Mouse (Mus musculus) myocyte (in vitro differentiated cells): ENCODE data around the gene Iqcn.

Source experiments
- E2F4 ChIP-seq: IDR thresholded peaks from one replicate; pipeline ENCODE4 v1.6.1; 2011; ENCODE audit warnings: mild to moderate bottlenecking, control low read depth, moderate library complexity; ENCODE audit not compliant: insufficient read depth
- MAX ChIP-seq: IDR thresholded peaks from one replicate; pipeline ENCODE4 v1.6.1; 2011; ENCODE audit warnings: low read depth, mild to moderate bottlenecking, control low read depth
- MYOD1 ChIP-seq, 3 experiments: IDR thresholded peaks; one replicate each; pipeline ENCODE4 v1.6.1; 2011; ENCODE audit warnings: control low read depth in 2 of 3, low read depth in 2 of 3, mild to moderate bottlenecking in 2 of 3, moderate library complexity in 1 of 3; ENCODE audit not compliant: insufficient read length in 2 of 3, control insufficient read depth in 1 of 3
- POLR2A ChIP-seq: IDR thresholded peaks from one replicate; pipeline ENCODE4 v1.6.1; 2011; ENCODE audit warnings: low read depth, mild to moderate bottlenecking, control low read depth, moderate library complexity; ENCODE audit not compliant: insufficient read length
- POLR2AphosphoS2 ChIP-seq: IDR thresholded peaks from one replicate; pipeline ENCODE4 v1.6.1; 2011; ENCODE audit warnings: low read depth, control low read depth; ENCODE audit not compliant: insufficient read length
- REST ChIP-seq: IDR thresholded peaks from one replicate; pipeline ENCODE4 v1.6.1; 2011; ENCODE audit warnings: mild to moderate bottlenecking, control low read depth, moderate library complexity; ENCODE audit not compliant: insufficient read depth, insufficient read length
- SRF ChIP-seq: IDR thresholded peaks from one replicate; pipeline ENCODE4 v1.6.1; 2011; ENCODE audit warnings: low read depth; ENCODE audit not compliant: control insufficient read depth, insufficient read length
- TCF12 ChIP-seq: IDR thresholded peaks from one replicate; pipeline ENCODE4 v1.6.1; 2011; ENCODE audit warnings: mild to moderate bottlenecking, control low read depth; ENCODE audit not compliant: poor library complexity, insufficient read depth, severe bottlenecking
- USF1 ChIP-seq: IDR thresholded peaks from one replicate; pipeline ENCODE4 v1.6.1; 2011; ENCODE audit warnings: low read depth, mild to moderate bottlenecking, control low read depth, moderate library complexity

GRCm38 (mm10) chr8:70715086-70715485, 11.8 kb downstream of the Iqcn start:
- TF ChIP-seq TCF12, result no peak
- TF ChIP-seq POLR2A, result no peak
- no peak for TF ChIP-seq USF1
- TF ChIP-seq POLR2AphosphoS2, result no peak
- no peak for TF ChIP-seq REST
- no peak for TF ChIP-seq E2F4
- no peak for TF ChIP-seq MYOD1 (IDR thresholded peaks at IDR 0.05; ENCODE audit: control insufficient read depth in 1 of 3, insufficient read length in 2 of 3, low read depth in 2 of 3)
- no peak for TF ChIP-seq MAX
- TF ChIP-seq SRF, result no peak
